Mouse (Mus musculus): ENCODE data around the gene Whrn. TPM values are rescaled to one million over a fixed set of nuclear protein-coding genes. Genes with fewer than 3 reads are reported as not detected.

The Whrn gene
- polyA plus RNA-seq (2012): not detected in 2 replicates

GRCm38 (mm10) chr4:63495915-63496278 lies at the start of gene Whrn:
TSS of gene Whrn (minus strand) at chr4:63495991.
- TF ChIP-seq GATA1 (IDR thresholded peaks at IDR 0.05; ENCODE audit: low read length): no peak

GRCm38 (mm10) chr4:63545231-63545958 lies 49.6 kb upstream of the Whrn start:
- no peak for TF ChIP-seq GATA1 (IDR thresholded peaks at IDR 0.05; ENCODE audit: low read length)

DNA sequence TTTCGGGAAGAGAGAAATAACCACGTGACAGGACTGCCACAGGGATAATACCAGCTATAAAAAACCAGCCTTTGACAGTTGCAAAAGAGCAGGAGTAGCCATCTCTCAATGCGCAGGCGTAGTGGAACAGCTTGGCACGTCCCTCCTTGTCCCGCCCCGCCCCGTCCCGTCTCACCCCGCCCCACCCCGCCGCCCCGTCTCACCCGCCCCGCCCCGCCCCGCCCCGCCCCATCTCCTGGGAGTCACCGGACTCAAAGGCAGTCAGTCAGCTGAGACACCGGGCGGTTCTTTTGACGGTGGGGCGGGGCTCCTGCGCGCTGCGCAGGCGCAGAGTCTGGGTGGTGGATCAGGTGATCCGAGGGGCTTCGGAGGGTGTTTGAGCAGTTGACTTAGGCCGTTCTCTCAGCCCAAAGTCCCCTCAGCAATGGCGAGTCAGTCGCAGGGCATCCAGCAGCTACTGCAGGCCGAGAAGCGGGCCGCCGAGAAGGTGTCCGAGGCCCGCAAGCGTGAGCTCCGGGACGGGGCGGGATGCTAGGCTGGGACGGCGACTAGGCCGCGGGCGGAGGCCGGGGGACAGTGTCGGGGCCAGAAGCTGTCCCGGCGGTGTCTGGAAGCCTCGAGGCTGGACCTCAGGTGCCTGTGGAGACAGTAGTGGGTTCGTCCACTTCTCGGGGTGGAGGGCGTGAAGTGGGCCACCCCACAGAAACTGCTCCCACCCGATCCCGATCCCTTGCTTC lies 48.9 kb upstream of the Whrn start, which contains the start of gene Atp6v1g1:
Gene Atp6v1g1 (plus strand): TSS at position 279 of the 737 bp plus-strand sequence.
- no peak for TF ChIP-seq GATA1 (IDR thresholded peaks at IDR 0.05; ENCODE audit: low read length)

- TF ChIP-seq GATA1 (IDR thresholded peaks at IDR 0.05; ENCODE audit: low read length): no peak
Measured at GRCm38 (mm10) chr4:63543746-63544493, 48.1 kb upstream of the Whrn start.

- TF ChIP-seq GATA1 (IDR thresholded peaks at IDR 0.05; ENCODE audit: low read length): no peak
Measured at GRCm38 (mm10) chr4:63542209-63542608, 46.4 kb upstream of the Whrn start.

DNA sequence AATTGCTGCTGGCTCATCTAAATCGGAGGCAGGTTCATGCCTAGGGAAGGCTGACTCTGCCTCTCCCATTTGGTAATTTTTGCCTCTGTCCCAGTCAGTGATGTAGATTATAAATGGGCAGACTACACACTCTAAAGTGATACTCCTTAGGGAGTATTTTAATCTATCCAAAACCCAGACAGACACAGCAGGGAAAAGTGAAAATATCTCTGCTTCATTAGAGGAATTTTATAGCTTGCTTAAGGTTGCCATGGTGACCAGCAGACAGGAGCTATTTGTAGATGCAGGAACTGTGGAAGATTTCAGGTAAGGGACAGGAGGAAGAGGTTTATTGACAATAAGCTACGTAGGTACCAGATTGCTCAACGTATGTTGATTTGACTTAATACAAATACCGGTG lies 41.8 kb upstream of the Whrn start:
- no peak for TF ChIP-seq GATA1 (IDR thresholded peaks at IDR 0.05; ENCODE audit: low read length)

GRCm38 (mm10) chr4:63530409-63530808 lies 34.6 kb upstream of the Whrn start:
- TF ChIP-seq GATA1 (IDR thresholded peaks at IDR 0.05; ENCODE audit: low read length): no peak

- TF ChIP-seq GATA1 (IDR thresholded peaks at IDR 0.05; ENCODE audit: low read length): no peak
Measured at GRCm38 (mm10) chr4:63528946-63529345, 33.2 kb upstream of the Whrn start.

DNA sequence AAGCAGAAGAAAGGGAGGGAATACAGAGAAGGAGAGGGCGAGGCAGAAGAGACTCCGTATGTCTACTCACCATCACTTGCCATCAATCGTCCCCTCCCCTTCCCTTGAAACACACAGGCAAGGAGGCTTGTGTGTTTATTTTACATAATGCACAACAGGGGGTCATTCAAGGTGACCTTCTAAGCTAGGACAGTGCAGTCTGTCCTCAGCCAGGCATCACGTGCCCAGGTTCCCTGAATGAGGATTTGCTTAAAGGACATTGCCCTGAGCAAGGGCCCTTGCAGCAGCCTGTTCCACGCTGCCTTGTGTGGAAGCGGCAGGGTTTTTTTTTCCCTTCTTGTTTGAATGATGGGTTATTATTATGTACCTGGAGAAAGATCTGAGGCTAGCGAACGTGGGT lies 29.7 kb upstream of the Whrn start:
- no peak for TF ChIP-seq GATA1 (IDR thresholded peaks at IDR 0.05; ENCODE audit: low read length)

GRCm38 (mm10) chr4:63521813-63522419 lies 26.1 kb upstream of the Whrn start:
- TF ChIP-seq GATA1 (IDR thresholded peaks at IDR 0.05; ENCODE audit: low read length): no peak

- no peak for TF ChIP-seq GATA1 (IDR thresholded peaks at IDR 0.05; ENCODE audit: low read length)
Measured at GRCm38 (mm10) chr4:63515021-63515420, 19.2 kb upstream of the Whrn start.

DNA sequence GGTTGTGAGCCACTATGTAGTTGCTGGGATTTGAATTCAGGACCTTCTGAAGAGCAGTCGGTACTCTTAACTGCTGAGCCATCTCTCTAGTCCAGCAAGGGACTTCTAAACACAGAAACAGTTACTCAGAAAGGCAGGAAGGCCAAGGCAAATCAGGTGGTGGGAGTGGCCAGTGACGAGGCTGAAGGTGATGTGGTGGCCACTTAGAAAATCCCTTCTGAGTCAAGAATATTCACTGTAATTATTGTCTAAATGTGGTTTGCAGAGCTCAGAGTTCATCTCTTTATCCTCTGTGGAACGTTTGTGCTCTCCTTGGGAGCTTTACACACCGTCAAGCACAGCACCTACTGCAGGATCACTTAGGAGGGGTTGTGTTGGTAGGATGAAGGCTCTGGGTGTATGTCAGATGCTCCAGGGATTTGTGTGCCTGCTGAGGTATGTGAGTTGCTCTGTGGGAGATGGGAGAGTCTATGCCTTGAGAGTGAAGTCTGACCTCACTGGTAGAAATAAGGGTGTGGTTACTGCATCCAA lies 18.7 kb upstream of the Whrn start:
- TF ChIP-seq GATA1 (IDR thresholded peaks at IDR 0.05; ENCODE audit: low read length): no peak

- no peak for TF ChIP-seq GATA1 (IDR thresholded peaks at IDR 0.05; ENCODE audit: low read length)
Measured at GRCm38 (mm10) chr4:63512921-63513320, 17.1 kb upstream of the Whrn start.

- no peak for TF ChIP-seq GATA1 (IDR thresholded peaks at IDR 0.05; ENCODE audit: low read length)
Measured at GRCm38 (mm10) chr4:63508232-63508631, 12.4 kb upstream of the Whrn start.

DNA sequence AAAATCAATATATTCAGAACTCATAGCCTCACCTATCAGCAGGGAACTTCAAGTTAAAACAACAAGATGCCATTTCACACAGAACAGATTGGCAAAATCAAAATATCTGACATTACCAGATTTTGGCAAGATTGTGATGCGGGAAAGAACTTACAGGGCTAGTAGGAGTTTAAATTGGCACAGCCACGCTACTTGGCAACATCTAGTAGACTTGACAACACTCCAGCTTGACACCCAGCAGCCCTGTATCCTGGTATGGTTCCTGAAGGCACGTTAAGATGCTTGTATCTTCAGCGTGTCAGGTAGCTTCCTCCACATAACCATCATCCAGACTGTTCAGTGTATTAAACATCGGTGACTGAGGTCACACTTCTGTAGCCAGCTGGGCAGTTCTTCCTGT lies 11.7 kb upstream of the Whrn start:
- no peak for TF ChIP-seq GATA1 (IDR thresholded peaks at IDR 0.05; ENCODE audit: low read length)
